Mouse (Mus musculus) ovary, adult 18-20 months (tissue): ENCODE results near the gene Trmt1.

ENCODE experiments used
- DNase-seq: peaks from one replicate; pipeline ENCODE4 v3.0.0; 2022; ENCODE audit warnings: low spot score, mixed read lengths

The Trmt1 gene

DNA sequence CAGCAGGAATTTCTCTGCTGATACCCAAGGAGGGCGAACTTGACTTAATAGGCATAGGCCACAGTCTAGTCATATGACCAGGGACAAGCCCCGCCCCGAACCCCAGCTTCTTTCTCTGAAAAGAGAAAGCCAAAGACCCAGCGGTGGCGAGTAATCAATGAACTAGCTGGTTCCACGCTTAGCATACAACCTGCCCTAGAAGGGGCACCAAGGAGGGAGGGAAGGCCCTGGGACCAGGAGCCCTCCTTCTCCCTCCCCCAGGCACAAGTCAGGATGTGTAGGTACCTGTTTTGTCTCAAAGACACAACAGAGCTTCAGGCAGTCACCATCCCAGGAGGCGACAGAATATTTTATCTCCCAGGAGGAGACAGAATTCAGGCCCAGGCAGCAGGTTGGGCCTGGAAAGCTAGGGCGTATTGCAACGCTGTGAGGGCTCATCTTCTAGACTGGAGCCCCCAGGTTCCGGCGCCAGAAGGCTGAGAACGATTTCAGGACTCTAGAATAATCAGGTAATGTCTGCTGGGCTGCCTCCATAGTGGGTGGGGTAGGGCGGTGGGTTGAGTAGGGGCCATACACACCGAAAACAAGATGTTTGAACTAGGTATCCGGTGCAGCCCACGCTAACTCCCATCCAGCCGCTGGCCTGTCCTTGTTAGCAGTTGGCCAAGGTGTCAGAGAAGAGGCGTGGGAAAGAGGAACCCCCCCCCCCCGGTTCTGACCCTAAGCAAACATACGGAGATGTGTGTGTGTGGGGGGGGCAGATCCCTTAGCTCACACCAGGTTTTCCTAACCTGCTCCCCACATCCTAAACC is at the start of gene Trmt1:
TSS of gene Trmt1 (plus strand) at position 117 of the 812 bp plus-strand sequence.
- DNase-seq, result no peak

DNA sequence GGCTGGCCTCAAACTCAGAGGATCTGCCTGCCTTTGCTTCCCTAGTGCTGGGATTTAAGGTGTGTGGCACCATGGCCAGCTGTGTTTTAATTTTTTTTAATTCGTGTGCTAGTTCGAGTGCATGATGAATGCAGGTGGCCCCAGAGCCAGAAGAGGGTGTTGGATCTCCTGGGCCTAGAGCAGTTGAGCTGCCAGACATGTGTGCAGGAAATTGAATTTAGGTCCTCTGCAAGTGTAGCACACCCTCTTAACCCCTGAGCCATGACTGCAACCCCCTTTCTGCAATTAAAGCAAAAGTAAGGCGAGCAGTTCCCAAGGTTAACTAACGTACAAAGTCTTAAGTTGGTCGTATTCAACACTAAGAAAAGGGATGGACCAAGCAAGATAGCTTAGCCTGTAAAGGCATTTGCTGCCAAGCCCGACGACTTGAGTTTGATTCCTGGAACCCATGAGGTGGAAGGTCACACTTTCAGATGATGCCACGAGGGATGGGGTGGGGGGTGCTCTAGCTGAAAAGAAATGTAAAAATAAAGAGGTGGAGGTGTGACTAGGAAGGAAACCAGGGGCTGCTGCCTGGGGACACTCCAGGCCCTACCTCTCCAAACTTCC is 48.1 kb upstream of the Trmt1 start:
- DNase-seq, result no peak

DNA sequence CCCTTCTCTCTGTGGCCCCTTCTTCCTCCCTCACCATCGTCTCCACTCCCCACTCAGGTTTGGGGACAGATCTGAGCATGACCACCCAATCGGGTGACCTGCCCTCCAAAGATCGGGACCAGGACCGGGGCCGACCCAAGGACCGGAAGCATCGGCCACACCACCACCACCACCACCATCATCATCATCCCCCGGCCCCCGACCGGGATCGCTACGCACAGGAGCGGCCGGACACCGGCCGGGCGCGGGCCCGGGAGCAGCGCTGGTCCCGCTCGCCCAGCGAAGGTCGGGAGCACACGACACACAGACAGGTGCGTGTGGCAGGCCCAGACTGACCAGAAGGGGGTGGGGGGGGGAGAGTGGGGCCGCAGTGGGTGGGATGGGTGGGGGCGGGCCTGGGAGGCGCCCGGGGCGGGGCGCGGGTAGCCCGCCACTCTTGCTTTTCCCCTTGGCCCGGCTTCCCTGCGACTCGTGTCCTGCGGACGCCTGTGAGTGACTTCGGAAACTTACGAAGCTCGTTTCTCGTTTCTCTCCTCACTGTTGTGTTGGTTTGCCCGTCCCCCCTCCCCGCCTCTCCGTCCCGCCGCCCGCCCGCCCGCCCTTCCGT is 47.4 kb upstream of the Trmt1 start:
- no peak for DNase-seq

DNA sequence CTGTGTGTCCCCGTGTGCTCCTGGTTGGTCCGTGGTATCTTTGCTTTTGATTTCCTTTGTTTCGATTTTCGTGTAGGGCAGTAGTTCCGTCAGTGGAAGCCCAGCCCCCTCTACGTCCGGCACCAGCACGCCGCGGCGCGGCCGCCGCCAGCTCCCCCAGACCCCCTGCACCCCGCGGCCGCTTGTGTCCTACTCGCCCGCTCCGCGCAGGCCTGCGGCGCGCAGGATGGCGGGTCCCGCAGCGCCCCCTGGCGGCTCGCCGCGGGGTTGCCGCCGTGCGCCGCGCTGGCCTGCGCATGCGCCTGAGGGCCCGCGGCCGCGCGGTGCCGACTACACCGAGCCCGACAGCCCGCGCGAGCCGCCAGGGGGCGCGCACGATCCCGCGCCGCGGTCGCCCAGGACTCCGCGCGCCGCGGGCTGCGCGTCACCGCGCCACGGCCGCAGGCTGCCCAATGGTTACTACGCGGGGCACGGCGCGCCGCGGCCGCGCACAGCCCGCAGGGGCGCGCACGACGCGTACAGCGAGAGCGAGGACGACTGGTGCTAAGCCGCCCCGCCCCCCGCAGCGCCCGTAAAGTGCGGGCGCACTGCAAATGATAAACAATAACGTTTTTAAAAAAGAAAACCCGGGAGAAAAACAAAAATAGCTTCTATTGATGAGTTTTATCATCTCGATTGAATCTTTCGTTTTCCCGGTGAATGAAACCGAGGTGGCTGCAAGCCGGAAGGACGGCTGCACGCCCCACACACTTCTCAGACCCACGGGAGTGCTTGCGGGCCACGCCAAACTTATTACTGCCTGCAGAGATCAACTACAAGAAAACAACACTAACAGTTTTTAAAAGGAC is 46.7 kb upstream of the Trmt1 start:
- peak; percentile 87 for DNase-seq

DNA sequence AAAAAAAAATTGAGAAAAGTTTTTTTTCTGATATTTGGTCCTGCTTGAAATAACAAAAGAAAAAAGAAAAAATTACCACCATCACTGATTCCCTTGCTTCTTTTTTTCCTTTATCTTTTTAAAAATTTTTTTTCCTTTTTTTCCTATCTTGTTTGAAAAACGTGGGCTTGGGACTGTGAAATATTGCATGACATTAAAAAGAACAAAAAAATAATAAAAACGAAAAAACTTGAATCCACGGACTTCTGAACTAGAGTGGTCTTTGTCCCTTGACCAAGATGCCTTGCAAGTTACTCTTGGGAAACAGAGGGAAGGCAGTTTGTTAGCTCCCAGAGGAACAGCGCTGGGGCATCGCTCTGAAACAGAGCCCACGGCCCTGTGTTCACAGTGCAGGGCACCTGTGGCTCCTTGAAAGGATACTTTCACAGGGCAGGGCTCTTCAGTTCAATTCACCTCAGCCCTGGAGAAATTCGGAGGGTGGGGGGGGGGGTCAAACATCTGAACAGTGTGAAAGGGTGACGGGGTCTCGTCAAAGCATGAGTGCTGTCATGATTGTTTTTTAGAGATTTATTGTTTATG is 46.0 kb upstream of the Trmt1 start:
- DNase-seq, result no peak

DNA sequence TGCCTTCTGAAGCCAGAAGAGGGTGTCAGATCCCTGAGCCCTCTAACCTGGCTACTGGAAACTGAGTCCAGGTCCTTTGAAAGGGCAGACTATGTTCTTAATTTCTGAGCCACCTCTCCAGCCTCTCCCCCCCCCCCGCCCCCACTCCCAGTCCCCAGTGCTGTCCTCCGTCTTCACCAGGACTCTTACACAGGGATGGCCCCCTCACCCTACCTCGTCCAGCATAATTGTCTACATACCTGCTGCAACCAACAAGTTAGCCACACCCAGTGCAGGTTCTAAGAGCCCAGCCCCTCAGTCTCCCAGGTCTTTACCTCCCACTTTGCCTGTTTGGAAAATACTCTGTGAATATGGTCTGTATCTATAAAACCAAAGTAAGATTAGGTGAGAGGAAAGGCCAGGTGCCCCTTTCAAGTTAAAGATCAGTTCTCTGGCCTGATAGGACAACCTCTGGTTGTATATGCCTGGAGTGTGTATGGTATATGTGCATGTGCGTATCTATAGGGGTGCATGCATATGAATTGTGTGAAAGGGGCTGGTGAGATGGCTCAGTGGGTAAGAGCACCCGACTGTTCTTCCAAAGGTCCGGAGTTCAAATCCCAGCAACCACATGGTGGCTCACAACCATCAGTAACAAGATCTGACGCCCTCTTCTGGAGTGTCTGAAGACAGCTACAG is 45.4 kb upstream of the Trmt1 start:
- DNase-seq, result no peak

DNA sequence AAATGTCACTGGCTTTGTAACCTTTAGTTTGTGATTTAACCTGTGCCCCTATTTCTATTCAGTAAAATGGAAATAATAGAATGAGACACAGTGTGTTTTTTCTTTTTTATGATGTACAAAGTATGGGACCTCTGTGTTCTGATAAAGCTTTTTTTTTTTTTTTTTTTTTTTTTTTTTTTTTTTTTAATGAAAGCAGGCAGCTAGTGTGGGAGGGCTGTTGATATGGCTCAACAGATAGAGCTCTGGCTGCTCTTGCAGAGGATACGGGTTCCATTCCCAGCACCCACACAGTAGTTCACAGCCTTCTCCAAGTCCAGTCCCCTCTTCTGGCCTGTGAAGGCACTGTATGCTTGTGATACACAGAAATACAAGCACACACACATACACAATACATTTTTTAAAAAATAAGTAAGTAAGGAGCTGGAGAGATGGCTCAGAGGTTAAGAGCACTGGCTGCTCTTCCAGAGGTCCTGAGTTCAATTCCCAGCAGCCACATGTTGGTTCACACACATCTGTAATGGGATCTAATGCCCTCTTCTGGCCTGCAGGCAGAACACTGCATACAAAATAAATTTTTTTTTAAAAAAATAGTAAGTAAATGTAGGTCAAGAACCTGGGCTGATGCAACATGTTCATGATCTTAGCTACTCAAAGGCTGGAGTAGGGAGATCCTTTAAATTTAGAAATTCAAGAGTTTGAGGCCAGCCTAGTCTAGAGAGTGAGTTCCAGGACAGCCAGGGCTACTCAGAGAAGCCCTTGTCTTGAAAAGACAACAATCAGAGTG is 44.3 kb upstream of the Trmt1 start:
- DNase-seq, result no peak

DNA sequence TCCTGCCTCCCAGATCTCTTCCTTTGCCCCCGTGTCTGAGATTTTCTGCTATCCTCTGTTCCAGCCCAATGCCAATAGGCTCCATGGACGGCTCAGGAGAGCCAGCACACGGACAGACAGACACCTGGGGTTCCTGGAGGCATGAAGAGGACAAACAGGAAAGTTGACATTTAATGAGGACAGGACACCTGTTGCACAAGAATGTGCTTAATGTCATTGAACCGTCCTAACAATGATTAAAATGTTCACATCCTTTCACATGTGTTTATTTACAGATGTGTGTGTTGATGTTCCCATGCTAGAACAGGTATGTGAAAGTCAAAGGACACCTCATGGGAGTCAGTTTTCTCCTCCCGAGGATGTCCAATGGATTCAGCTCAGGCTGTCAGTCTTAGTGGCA is 43.1 kb upstream of the Trmt1 start:
- DNase-seq, result no peak

DNA sequence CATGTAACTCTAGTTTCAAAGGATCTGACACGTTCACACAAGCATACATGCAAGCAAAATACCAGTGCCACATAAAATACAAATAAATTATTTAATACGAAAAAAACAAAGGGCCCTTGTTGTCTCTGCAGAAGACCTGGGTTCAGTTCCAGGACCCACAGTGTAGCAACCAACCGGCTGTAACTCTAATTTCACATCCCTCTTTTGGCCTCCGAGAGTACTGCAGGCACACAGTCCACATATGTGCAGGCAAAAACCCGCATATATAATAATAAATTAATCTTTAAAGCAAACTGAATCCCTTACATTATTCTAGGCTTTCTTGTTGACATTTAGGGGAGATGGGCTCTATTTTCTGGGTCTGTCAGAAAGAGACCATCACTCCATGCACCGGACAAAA is 39.3 kb upstream of the Trmt1 start:
- no peak for DNase-seq

DNA sequence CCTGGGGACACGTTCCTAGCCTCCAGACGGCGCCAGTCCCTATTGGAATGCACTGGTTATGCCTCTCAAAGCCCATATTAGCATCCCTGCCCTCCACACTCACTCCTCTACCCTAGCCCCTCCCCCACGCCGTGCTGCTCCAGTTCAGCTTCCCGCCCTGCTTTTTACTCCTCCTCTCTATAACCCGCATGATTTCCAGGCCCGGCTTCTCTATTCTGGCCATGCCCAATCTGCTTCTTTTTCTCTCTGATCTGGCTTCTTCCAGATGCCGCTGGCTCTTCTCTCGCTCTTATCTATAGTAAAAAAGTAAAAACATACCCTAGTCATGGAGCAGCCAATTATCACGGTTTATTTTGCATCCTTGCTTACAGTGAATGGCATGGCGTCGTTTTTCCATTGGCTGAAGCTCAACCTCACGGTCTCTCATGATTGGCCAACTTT is 38.6 kb upstream of the Trmt1 start:
- no peak for DNase-seq

DNA sequence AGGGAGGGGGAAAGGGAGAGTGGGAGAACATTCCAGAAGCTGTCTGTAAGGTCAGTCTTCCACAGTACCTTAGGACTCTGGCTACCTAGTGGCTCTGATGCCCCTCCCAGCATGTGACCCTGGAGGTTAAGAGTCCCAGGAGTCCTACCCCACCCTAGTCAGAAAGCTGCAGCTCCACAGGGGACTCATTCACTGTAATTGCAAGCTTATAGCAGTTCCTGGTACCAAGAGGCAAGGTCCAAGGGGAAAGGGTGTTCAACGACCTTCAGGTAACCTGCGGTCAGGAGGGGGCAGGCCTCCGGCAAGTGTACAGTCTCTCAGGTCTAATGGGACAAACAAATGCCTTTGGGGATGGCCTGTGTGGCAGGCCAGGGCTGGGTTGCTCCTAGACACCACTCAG is 35.9 kb upstream of the Trmt1 start:
- no peak for DNase-seq

DNA sequence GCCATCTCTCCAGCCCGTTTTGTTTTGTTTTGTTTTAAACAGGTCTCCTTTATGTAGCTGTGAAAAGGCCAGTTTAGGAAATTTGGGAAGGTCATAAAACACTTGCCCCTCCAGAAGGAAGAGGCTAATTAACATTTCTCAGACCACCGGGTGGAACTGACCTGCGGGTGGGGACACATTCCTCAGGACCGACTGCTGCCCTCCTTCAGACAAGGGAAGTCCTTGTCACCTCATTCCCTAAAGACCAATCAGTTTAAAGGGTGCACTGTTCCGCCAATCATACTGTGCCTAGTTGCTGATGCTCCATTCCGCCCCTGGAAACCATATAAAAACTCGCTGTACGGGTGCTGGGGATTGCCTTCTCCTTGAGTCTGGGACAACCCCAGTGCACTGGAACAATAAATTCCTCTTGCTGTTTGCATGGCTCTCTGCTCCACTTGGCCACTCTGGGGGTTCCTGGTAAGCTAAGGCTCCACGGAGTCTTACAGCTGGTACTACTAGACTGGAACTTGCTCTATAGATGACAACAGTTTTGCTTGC is 32.9 kb upstream of the Trmt1 start:
- DNase-seq, result no peak

DNA sequence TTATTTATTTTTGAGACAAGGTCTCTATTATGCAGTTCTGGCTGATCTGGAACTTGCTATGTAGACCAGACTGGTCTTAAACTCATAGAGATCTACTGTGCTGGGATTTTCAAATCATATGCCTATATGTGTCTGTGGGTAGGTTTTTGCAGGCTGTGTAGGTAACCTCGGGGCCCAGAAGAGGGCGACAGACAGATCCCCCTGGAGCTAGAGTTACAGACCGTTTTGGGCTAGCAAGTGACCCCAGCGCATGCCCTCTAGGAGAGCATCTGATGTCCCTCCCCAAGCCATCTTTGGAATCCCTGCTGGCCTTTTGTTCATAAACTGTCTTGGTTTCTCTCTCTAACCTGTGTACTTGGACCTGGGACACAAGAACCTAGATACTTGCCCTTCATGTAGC is 31.5 kb upstream of the Trmt1 start:
- DNase-seq, result no peak

DNA sequence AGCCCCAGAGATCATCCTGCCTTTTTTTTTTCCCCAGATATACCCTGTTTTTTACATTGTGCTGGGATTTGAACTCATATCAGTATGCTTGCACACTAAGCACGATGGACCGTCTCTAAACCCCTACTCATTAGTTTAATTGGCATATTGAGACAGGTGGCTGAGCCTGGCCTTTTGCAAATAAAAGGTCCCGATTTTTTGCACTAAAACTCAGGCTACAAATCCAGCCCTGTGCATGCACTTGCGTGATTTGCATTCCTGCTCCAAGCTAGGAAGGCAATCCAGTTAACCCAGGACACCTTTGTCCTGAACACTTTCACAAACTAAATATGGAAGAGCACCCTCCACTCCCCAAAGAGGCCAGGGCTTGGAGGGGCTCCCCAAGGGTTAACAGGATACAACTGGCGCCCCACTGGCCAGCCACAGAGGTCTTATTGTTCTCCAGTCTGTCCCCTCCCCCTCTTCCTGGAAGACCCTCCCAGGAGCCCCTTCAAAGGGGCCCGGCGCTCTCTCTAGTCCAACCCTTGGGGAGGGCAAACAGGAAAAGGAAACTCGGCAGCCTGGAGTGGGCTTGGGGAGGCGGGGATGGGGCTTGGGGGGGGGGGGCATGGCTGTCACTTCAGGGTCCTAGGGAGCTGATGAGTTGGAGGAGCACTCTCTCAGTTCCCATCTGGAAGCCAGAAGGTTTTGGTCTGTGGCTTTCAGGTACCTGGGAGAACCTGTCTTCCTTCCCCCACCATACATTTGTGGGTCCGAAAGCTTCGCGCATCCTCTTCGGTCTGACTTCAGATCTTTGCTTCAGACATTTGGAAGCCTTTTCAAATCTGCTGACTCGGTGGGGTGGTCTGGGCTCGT is 30.5 kb upstream of the Trmt1 start:
- no peak for DNase-seq

DNA sequence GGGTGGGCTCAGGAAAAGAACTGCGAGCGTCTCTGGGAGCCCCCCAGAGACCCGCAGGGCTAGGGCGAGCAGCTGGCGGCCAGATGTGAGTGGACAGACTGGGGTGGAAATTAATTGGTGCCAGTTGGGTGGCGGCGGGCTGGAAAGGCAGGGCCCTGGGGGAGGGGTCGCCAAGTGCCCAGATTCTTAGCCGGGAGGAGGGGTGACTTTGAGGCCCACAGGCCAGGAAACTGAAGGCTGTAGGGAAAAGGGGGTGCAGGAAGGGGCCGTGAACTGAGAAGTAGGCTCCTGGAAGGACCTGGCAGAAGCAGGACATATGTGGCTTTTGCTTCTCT is 29.9 kb upstream of the Trmt1 start:
- no peak for DNase-seq

DNA sequence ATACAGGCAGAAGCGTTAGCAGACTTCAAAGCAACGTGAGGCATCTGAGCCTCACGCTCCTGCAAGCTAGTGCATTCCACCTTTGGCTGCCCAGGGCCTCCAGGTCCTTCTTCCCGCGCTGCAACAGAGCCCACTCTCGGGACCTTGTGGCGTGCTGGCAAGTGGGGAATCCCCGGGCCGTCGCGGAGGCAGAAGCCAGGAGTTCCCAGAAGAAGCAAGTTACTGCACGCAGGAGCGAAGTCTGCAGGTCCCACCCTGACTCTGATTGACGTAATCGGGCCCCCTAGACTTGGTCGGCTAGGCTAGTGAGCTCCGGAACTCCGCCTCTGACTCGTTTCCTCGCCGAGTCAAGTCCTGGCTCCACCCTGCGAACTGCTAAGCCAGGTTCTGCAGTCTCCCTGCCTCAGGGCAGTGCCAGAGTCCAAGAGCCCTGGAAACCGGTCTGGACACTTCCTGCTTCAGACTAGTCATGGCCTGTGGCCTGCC is 29.4 kb upstream of the Trmt1 start:
- peak; percentile 63 for DNase-seq

DNA sequence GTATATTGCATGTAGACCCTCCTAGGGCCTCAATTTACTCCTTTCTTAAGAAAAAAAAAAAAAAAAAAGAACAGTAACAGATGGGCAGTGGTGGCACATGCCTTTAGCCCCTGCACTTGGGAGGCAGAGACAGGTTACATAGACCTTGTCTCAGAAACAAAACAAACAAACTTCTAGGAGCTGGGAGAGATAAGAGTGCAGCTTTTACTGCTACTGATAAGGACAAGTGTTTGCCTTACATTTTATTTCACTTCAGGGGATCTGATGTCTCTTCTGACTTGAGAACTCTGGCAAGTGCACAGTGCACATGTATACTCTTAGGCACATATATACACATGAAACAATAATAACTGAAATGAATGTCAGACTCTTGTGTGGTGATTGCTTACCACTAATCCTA is 28.9 kb upstream of the Trmt1 start:
- no peak for DNase-seq

DNA sequence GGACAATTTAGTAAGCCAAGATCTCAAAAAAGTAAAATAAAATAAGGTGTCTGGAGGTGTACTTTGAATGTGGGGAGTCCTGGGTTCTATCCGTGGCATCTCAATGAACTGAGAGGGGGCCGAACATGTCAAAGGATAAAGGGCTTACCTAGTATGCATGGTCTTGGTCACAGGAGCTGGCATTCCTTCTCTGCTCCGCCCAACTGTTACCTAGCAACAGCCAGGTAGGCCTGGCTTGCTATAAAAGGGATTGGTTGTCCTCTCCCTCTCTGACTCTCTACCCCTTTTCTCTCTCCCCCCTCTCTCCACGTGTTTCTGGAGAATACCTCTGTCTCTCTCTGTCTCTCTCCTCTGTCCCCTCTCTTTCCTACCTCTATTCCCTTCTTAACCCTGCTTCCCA is 28.4 kb upstream of the Trmt1 start:
- DNase-seq, result no peak

DNA sequence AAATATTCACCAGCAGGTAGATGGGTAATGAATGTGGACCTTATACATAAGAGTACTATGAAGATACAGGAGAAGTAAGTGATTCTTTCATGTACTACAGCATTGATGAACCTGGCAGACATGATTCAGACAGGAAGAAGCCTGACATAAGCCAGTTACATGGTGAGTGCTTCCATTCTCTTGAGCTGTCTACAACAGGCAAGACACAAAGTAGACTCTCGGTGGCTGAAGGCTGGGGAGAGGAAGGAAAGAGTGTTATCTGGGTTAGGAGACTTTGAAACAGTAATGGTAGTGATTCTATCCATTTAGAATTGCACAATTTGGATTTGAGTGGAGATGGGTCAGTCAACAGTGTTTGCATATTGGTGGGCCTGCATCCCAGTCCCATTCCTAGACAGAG is 27.2 kb upstream of the Trmt1 start:
- no peak for DNase-seq
